Mouse (Mus musculus): ENCODE data around the gene Slc9a9. TPM values are rescaled to one million over a fixed set of nuclear protein-coding genes. Genes with fewer than 3 reads are reported as not detected.

The Slc9a9 gene
- polyA plus RNA-seq, 1 experiment from 2014 or later, result 8.5 TPM

DNA sequence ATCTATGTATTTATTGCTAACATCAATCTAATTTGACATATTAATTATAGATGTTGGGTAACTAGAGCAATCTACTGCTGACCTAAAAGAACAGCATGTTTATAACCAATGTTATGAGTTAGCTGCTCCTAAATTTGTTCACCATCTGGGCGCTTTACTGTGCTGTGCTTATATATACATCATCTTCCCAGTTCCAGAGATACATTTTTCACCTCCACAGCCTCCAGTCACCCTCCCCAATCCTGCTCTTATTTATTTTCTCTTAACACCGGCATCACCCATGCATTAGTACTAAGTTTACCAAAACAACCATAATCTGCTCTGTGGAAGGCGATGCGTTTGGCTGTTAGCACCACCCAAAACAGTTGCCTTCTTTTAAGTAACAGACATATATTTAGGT, 391.0 kb downstream of the Slc9a9 start:
- no peaks in the 10 kb centered on the region for H3K4me1 ChIP-seq (ENCODE audit: control insufficient read depth, insufficient read depth, low read length)
- no peak overlapping the region for H3K4me3 ChIP-seq (ENCODE audit: low read depth, low read length)
- no peaks in the 10 kb centered on the region for H3K27me3 ChIP-seq (ENCODE audit: control insufficient read depth, insufficient read depth, low read length)
- 91% methylated on average over 4 of the region's 4 CpGs for whole genome bisulfite sequencing
- H3K27ac ChIP-seq (ENCODE audit: low read depth, low read length), result no peak overlapping the region
- H3K9ac ChIP-seq (replicated peaks; ENCODE audit: low read depth, low read length), result no peak overlapping the region
- H3K9me3 ChIP-seq (ENCODE audit: control insufficient read depth, low read length), result no peaks in the 10 kb centered on the region
- no peak overlapping the region for H3K4me2 ChIP-seq (ENCODE audit: low read depth, low read length)
- H3K36me3 ChIP-seq (ENCODE audit: control insufficient read depth, insufficient read depth, low read length), result no peaks in the 10 kb centered on the region
- no peak for ATAC-seq (ENCODE audit: low read depth)

GRCm38 (mm10) chr9:95067037-95067436, 397.3 kb downstream of the Slc9a9 start:
- Histone ChIP-seq H3K9ac (replicated peaks; ENCODE audit: low read depth, low read length) (no peak overlapping the region), H3K9me3 (ENCODE audit: control insufficient read depth, low read length) (no peaks in the 10 kb centered on the region), H3K4me2 (ENCODE audit: low read depth, low read length) (no peak overlapping the region), H3K27ac (ENCODE audit: low read depth, low read length) (no peak overlapping the region), H3K4me3 (ENCODE audit: low read depth, low read length) (no peak overlapping the region), H3K27me3 (ENCODE audit: control insufficient read depth, insufficient read depth, low read length) (no peaks in the 10 kb centered on the region), H3K4me1 (ENCODE audit: control insufficient read depth, insufficient read depth, low read length) (no peaks in the 10 kb centered on the region), H3K36me3 (ENCODE audit: control insufficient read depth, insufficient read depth, low read length) (no peaks in the 10 kb centered on the region)
- 78% methylated on average over 3 of the region's 3 CpGs for WGBS
- no peak for ATAC-seq (ENCODE audit: low read depth)

GRCm38 (mm10) chr9:95068466-95068865, 398.8 kb downstream of the Slc9a9 start:
- no peaks in the 10 kb centered on the region for H3K9me3 ChIP-seq (ENCODE audit: control insufficient read depth, low read length)
- no peak overlapping the region for H3K4me3 ChIP-seq (ENCODE audit: low read depth, low read length)
- no peak for ATAC-seq (ENCODE audit: low read depth)
- H3K9ac ChIP-seq (replicated peaks; ENCODE audit: low read depth, low read length), result no peak overlapping the region
- no peak overlapping the region for H3K4me2 ChIP-seq (ENCODE audit: low read depth, low read length)
- WGBS, result 94% methylated on average over 2 of the region's 2 CpGs
- H3K27me3 ChIP-seq (ENCODE audit: control insufficient read depth, insufficient read depth, low read length), result no peaks in the 10 kb centered on the region
- no peak overlapping the region for H3K27ac ChIP-seq (ENCODE audit: low read depth, low read length)
- no peaks in the 10 kb centered on the region; the same call in 1 of the 2 replicates for H3K4me1 ChIP-seq (ENCODE audit: control insufficient read depth, insufficient read depth, low read length)
- no peaks in the 10 kb centered on the region for H3K36me3 ChIP-seq (ENCODE audit: control insufficient read depth, insufficient read depth, low read length)

- H3K4me1 ChIP-seq (ENCODE audit: control insufficient read depth, insufficient read depth, low read length), result peaks cover 4% of the 10 kb centered on the region
- no peak overlapping the region for H3K4me2 ChIP-seq (ENCODE audit: low read depth, low read length)
Measured at GRCm38 (mm10) chr9:95070832-95071519, 401.3 kb downstream of the Slc9a9 start.

GRCm38 (mm10) chr9:95072450-95072955, 402.8 kb downstream of the Slc9a9 start:
- Histone ChIP-seq H3K4me1 (ENCODE audit: control insufficient read depth, insufficient read depth, low read length) (peaks cover 4% of the 10 kb centered on the region), H3K9ac (replicated peaks; ENCODE audit: low read depth, low read length) (no peak overlapping the region), H3K4me3 (ENCODE audit: low read depth, low read length) (no peak overlapping the region), H3K27me3 (ENCODE audit: control insufficient read depth, insufficient read depth, low read length) (no peaks in the 10 kb centered on the region), H3K4me2 (ENCODE audit: low read depth, low read length) (no peak overlapping the region), H3K9me3 (ENCODE audit: control insufficient read depth, low read length) (no peaks in the 10 kb centered on the region), H3K36me3 (ENCODE audit: control insufficient read depth, insufficient read depth, low read length) (no peaks in the 10 kb centered on the region), H3K27ac (ENCODE audit: low read depth, low read length) (no peak overlapping the region)
- WGBS, result 73% methylated on average over 14 of the region's 14 CpGs
- ATAC-seq (ENCODE audit: low read depth), result no peak

More at GRCm38 (mm10) chr9:95070832-95071519, 401.3 kb downstream of the Slc9a9 start:
- WGBS, result 64% methylated on average over 13 of the region's 13 CpGs
- H3K27me3 ChIP-seq (ENCODE audit: control insufficient read depth, insufficient read depth, low read length), result no peaks in the 10 kb centered on the region
- H3K4me3 ChIP-seq (ENCODE audit: low read depth, low read length), result no peak overlapping the region
- no peaks in the 10 kb centered on the region for H3K36me3 ChIP-seq (ENCODE audit: control insufficient read depth, insufficient read depth, low read length)
- no peak overlapping the region for H3K9ac ChIP-seq (replicated peaks; ENCODE audit: low read depth, low read length)
- no peak for ATAC-seq (ENCODE audit: low read depth)
- no peaks in the 10 kb centered on the region for H3K9me3 ChIP-seq (ENCODE audit: control insufficient read depth, low read length)
- no peak overlapping the region for H3K27ac ChIP-seq (ENCODE audit: low read depth, low read length)

DNA sequence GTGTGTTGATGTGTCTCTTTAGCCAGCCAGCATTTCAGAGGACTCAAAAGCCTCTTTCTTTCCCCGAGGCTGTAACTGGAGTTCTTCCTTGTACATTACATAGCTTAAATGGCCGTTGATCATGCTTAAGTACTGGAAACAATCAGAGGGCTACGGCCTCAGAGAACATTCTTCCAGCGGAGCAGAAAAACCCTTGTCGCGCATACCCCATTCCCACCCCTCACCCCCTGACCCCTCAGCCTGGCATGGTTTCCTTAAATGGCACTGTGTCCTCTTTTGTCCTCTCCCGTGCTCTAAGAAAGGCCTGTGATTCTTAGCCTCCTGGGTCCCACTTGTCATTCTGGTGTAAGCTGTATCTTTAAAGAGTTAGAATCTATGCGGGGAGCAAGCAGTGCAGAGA, 404.0 kb downstream of the Slc9a9 start:
- ATAC-seq (ENCODE audit: low read depth), result no peak
- H3K27ac ChIP-seq (ENCODE audit: low read depth, low read length), result no peak overlapping the region
- 10% methylated on average over 8 of the region's 8 CpGs for WGBS

DNA sequence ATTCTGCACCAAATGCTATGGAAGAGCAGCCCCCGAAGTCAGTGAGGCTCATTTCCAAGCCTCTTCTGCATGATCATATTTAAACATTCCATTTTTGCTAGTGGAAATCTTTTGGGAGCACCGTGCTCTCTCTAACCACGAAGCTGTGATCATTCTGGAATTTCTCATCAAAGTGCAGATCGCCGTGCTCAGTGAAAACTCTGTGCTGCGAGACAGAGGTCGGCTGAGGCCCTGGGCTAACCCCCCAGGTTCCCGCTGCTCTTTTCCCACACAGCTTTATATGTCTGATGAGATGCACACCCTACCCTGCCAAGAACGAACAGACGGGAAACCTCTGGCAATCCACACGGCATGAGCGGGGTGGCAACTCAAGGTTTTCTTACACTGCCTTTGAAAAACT, 406.1 kb downstream of the Slc9a9 start:
- H3K27me3 ChIP-seq (ENCODE audit: control insufficient read depth, insufficient read depth, low read length), result no peaks in the 10 kb centered on the region
- WGBS, result 74% methylated on average over 12 of the region's 12 CpGs
- H3K36me3 ChIP-seq (ENCODE audit: control insufficient read depth, insufficient read depth, low read length), result no peaks in the 10 kb centered on the region
- peaks cover 4% of the 10 kb centered on the region for H3K4me1 ChIP-seq (ENCODE audit: control insufficient read depth, insufficient read depth, low read length)
- no peak for ATAC-seq (ENCODE audit: low read depth)
- H3K9me3 ChIP-seq (ENCODE audit: control insufficient read depth, low read length), result no peaks in the 10 kb centered on the region
- no peak overlapping the region for H3K9ac ChIP-seq (replicated peaks; ENCODE audit: low read depth, low read length)
- H3K4me2 ChIP-seq (ENCODE audit: low read depth, low read length), result no peak overlapping the region
- H3K27ac ChIP-seq (ENCODE audit: low read depth, low read length), result no peak overlapping the region
- no peak overlapping the region for H3K4me3 ChIP-seq (ENCODE audit: low read depth, low read length)

More for the DNA sequence above, 404.0 kb downstream of the Slc9a9 start:
- Histone ChIP-seq H3K9me3 (ENCODE audit: control insufficient read depth, low read length) (no peaks in the 10 kb centered on the region), H3K4me1 (ENCODE audit: control insufficient read depth, insufficient read depth, low read length) (peaks cover 4% of the 10 kb centered on the region), H3K36me3 (ENCODE audit: control insufficient read depth, insufficient read depth, low read length) (no peaks in the 10 kb centered on the region), H3K27me3 (ENCODE audit: control insufficient read depth, insufficient read depth, low read length) (no peaks in the 10 kb centered on the region), H3K4me3 (ENCODE audit: low read depth, low read length) (no peak overlapping the region), H3K4me2 (ENCODE audit: low read depth, low read length) (no peak overlapping the region), H3K9ac (replicated peaks; ENCODE audit: low read depth, low read length) (no peak overlapping the region)

GRCm38 (mm10) chr9:95077938-95078337, 408.2 kb downstream of the Slc9a9 start:
- Histone ChIP-seq H3K4me1 (ENCODE audit: control insufficient read depth, insufficient read depth, low read length) (peaks cover 4% of the 10 kb centered on the region), H3K27ac (ENCODE audit: low read depth, low read length) (no peak overlapping the region), H3K4me2 (ENCODE audit: low read depth, low read length) (no peak overlapping the region), H3K9ac (replicated peaks; ENCODE audit: low read depth, low read length) (no peak overlapping the region), H3K9me3 (ENCODE audit: control insufficient read depth, low read length) (no peaks in the 10 kb centered on the region), H3K4me3 (ENCODE audit: low read depth, low read length) (no peak overlapping the region), H3K27me3 (ENCODE audit: control insufficient read depth, insufficient read depth, low read length) (no peaks in the 10 kb centered on the region), H3K36me3 (ENCODE audit: control insufficient read depth, insufficient read depth, low read length) (no peaks in the 10 kb centered on the region)
- 0 out of 2 replicates have a peak, but pooled peaks have one; percentile 30 for ATAC-seq (ENCODE audit: low read depth)
- 67% methylated on average over 5 of the region's 5 CpGs for WGBS

GRCm38 (mm10) chr9:95078626-95079025, 408.9 kb downstream of the Slc9a9 start:
- H3K27ac ChIP-seq (ENCODE audit: low read depth, low read length), result no peak overlapping the region
- no peaks in the 10 kb centered on the region for H3K36me3 ChIP-seq (ENCODE audit: control insufficient read depth, insufficient read depth, low read length)
- no peaks in the 10 kb centered on the region for H3K27me3 ChIP-seq (ENCODE audit: control insufficient read depth, insufficient read depth, low read length)
- no peak overlapping the region for H3K4me3 ChIP-seq (ENCODE audit: low read depth, low read length)
- WGBS, result 77% methylated on average over 3 of the region's 3 CpGs
- H3K9me3 ChIP-seq (ENCODE audit: control insufficient read depth, low read length), result no peaks in the 10 kb centered on the region
- peaks cover 3% of the 10 kb centered on the region for H3K4me1 ChIP-seq (ENCODE audit: control insufficient read depth, insufficient read depth, low read length)
- ATAC-seq (ENCODE audit: low read depth), result no peak
- no peak overlapping the region for H3K4me2 ChIP-seq (ENCODE audit: low read depth, low read length)
- H3K9ac ChIP-seq (replicated peaks; ENCODE audit: low read depth, low read length), result no peak overlapping the region
